Mouse (Mus musculus) embryo, embryonic 10.5 days (tissue): ENCODE measurements around the gene Zbtb38.
A peak's percentile ranks its signal among the peaks of the same experiment; 100 is the strongest.

Experiments
- DNase-seq: peaks from one replicate; pipeline ENCODE4 v3.0.0-alpha.2; 2015; ENCODE audit warnings: low spot score

Zbtb38 gene

GRCm38 (mm10) chr9:96731039-96731895 lies 21.4 kb downstream of the Zbtb38 start:
- DNase-seq, result no peak

GRCm38 (mm10) chr9:96730311-96730625 lies 22.4 kb downstream of the Zbtb38 start:
- DNase-seq, result no peak

- no peak for DNase-seq
These were observed 22.9 kb downstream of the Zbtb38 start for GRCm38 (mm10) chr9:96729537-96730310.

GRCm38 (mm10) chr9:96728338-96729162 lies 24.1 kb downstream of the Zbtb38 start:
- no peak for DNase-seq

- no peak for DNase-seq
These were observed 24.9 kb downstream of the Zbtb38 start for GRCm38 (mm10) chr9:96727688-96728087.

GRCm38 (mm10) chr9:96726336-96727131 lies 26.1 kb downstream of the Zbtb38 start:
- no peak for DNase-seq

GRCm38 (mm10) chr9:96725582-96726320 lies 26.9 kb downstream of the Zbtb38 start:
- peak; percentile 75 for DNase-seq

- DNase-seq, result no peak
These were observed 29.0 kb downstream of the Zbtb38 start for GRCm38 (mm10) chr9:96723650-96724049.

GRCm38 (mm10) chr9:96721163-96721799 lies 31.4 kb downstream of the Zbtb38 start:
- no peak for DNase-seq

- no peak for DNase-seq
These were observed 32.0 kb downstream of the Zbtb38 start for GRCm38 (mm10) chr9:96720510-96721162.

GRCm38 (mm10) chr9:96719408-96720158 lies 33.0 kb downstream of the Zbtb38 start:
- DNase-seq, result peak; percentile 79

GRCm38 (mm10) chr9:96718888-96719287 lies 33.7 kb downstream of the Zbtb38 start:
- DNase-seq, result no peak

- DNase-seq, result no peak
These were observed 34.2 kb downstream of the Zbtb38 start for GRCm38 (mm10) chr9:96718402-96718798.

GRCm38 (mm10) chr9:96717698-96718401 lies 34.8 kb downstream of the Zbtb38 start:
- no peak for DNase-seq

- DNase-seq, result no peak
These were observed 35.7 kb downstream of the Zbtb38 start for GRCm38 (mm10) chr9:96716735-96717444.

GRCm38 (mm10) chr9:96716136-96716535 lies 36.5 kb downstream of the Zbtb38 start:
- no peak for DNase-seq

GRCm38 (mm10) chr9:96715171-96715570 lies 37.5 kb downstream of the Zbtb38 start:
- DNase-seq, result no peak
